Mouse (Mus musculus) cortical plate, adult 2 months (tissue): ENCODE data around the gene Cfl2.

ENCODE experiments used
- CTCF ChIP-seq: fragments of 200-500 bp; IDR thresholded peaks from 2 replicates; pipeline ENCODE4 v1.5.1; 2011; ENCODE audit warnings: mild to moderate bottlenecking, control low read depth, low read length; ENCODE audit not compliant: insufficient read depth; ENCODE audit errors: extremely low read depth
- POLR2A ChIP-seq: fragments of 200-500 bp; IDR thresholded peaks from 2 replicates; pipeline ENCODE4 v1.6.1; 2011; ENCODE audit warnings: mild to moderate bottlenecking, low read length, control low read depth; ENCODE audit not compliant: insufficient read depth; ENCODE audit errors: extremely low read depth

- TF ChIP-seq POLR2A, result no peak
- no peak for TF ChIP-seq CTCF
Observed at GRCm38 (mm10) chr12:54874711-54875110, 12.0 kb upstream of the Cfl2 start.
